Mouse (Mus musculus) lung, postnatal 0 days (tissue): Measurements from ENCODE around the gene Tnfaip1. TPM values are rescaled to one million over a fixed set of nuclear protein-coding genes. Genes with fewer than 3 reads are reported as not detected.

Experiments
- ATAC-seq: fragments of 200-750 bp; cut with Nextera tagmentation; 2 replicates; pipeline ENCODE4 v1.8.0; 2017; ENCODE audit warnings: moderate library complexity
- DNase-seq: peaks from one replicate; pipeline ENCODE4 v3.0.0-alpha.2; 2016; ENCODE audit warnings: low spot score
- H3K27ac ChIP-seq: fragments of 300-500 bp; sonication (generic); 2 replicates; pipeline ENCODE4 v1.5.1; 2014; ENCODE audit warnings: antibody characterized with exemption, mild to moderate bottlenecking, low read length, mixed read lengths
- H3K27me3 ChIP-seq: fragments of 300-500 bp; sonication (generic); replicated peaks from 2 replicates; pipeline ENCODE4 v1.6.1; 2014; ENCODE audit warnings: low read length, mixed read lengths; ENCODE audit not compliant: insufficient read depth
- H3K36me3 ChIP-seq: fragments of 300-500 bp; sonication (generic); 2 replicates; pipeline ENCODE4 v1.6.1; 2014; ENCODE audit warnings: low read length, mixed read lengths; ENCODE audit not compliant: insufficient read depth
- H3K4me1 ChIP-seq: fragments of 300-500 bp; sonication (generic); 2 replicates; pipeline ENCODE4 v1.6.1; 2014; ENCODE audit warnings: antibody characterized with exemption, low read depth, low read length, mixed read lengths; ENCODE audit not compliant: insufficient read depth
- H3K4me2 ChIP-seq: fragments of 300-500 bp; sonication (generic); replicated peaks from 2 replicates; pipeline ENCODE4 v1.6.1; 2014; ENCODE audit warnings: low read depth, mild to moderate bottlenecking, low read length, moderate library complexity, mixed read lengths
- H3K4me3 ChIP-seq: fragments of 300-500 bp; sonication (generic); 2 replicates; pipeline ENCODE4 v1.5.1; 2014; ENCODE audit warnings: low read depth, low read length
- H3K9ac ChIP-seq: fragments of 300-500 bp; sonication (generic); replicated peaks from 2 replicates; pipeline ENCODE4 v1.6.1; 2014; ENCODE audit warnings: low read depth, mild to moderate bottlenecking
- H3K9me3 ChIP-seq: fragments of 300-500 bp; sonication (generic); 2 replicates; pipeline ENCODE4 v1.6.1; 2016; ENCODE audit warnings: low read length, mixed read lengths
- CTCF ChIP-seq: IDR thresholded peaks from 2 replicates; pipeline ENCODE4 v1.5.1; 2016; ENCODE audit warnings: antibody characterized with exemption, mild to moderate bottlenecking
- EP300 ChIP-seq: IDR thresholded peaks from 2 replicates; pipeline ENCODE4 v1.6.1; 2016; ENCODE audit warnings: antibody characterized with exemption, mild to moderate bottlenecking, control low read depth
- WGBS: fragments of 180-500 bp; shearing (Covaris S2); extraction: QIAGEN DNeasy Blood & Tissue Kit; methylation state at CpG from one replicate; pipeline ENCODE4 v1.1.7; 2014; 5-methylcytosine and 5-hydroxymethylcytosine counted together
- polyA plus RNA-seq: library from polyadenylated mRNA; unstranded; fragments of >200 nt; fragmentation: Nextera tagmentation; extraction: Ambion mirVana; gene quantifications from 2 replicates; pipeline ENCODE4 v1.2.1, GENCODE M21; 2015

Gene Tnfaip1
- polyA plus RNA-seq, 1 experiment from 2014 or later = 96.6 TPM

DNA sequence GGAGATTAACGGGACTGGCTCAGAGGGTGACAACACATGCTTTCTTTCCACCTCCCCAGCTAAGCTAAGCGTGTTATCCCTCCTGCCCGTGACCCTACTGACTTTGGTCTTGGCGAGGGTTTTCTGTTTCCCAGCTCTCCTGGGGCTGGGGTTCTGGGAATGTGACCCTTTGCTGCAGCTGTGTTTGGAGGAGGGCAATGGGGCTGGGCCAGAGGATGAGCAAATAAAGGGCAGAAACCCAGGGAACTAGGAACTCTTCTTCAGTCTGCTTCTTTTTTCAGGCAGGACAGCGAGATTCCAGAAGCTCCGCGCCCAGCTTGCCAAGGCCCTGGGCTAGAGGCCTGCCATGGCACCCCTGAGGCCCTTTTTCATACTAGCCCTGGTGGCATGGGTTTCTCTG is 37.1 kb downstream of the Tnfaip1 start, which contains the start of gene Vtn:
Gene Vtn, plus strand, starts transcription at position 88 of the 400 bp plus-strand sequence.
- Histone ChIP-seq H3K4me1 (0 out of 2 replicates have a peak, but pooled peaks cover 5% of the 10 kb centered on the region), H3K4me2 (peak within 1 kb of the TSS; percentile 67), H3K9me3 (no peaks in the 10 kb centered on the region), H3K4me3 (peak within 1 kb of the TSS; percentile 30), H3K27me3 (peaks cover 13% of the 10 kb centered on the region; the same call in 1 of the 2 replicates), H3K27ac (no peak within 1 kb of the TSS), H3K36me3 (no peaks in the 10 kb centered on the region), H3K9ac (no peak within 1 kb of the TSS)
- no peak for DNase-seq
- TF ChIP-seq CTCF (no peak), EP300 (no peak)
- WGBS = 29% methylated on average over 7 of the region's 7 CpGs
- ATAC-seq = no peak

DNA sequence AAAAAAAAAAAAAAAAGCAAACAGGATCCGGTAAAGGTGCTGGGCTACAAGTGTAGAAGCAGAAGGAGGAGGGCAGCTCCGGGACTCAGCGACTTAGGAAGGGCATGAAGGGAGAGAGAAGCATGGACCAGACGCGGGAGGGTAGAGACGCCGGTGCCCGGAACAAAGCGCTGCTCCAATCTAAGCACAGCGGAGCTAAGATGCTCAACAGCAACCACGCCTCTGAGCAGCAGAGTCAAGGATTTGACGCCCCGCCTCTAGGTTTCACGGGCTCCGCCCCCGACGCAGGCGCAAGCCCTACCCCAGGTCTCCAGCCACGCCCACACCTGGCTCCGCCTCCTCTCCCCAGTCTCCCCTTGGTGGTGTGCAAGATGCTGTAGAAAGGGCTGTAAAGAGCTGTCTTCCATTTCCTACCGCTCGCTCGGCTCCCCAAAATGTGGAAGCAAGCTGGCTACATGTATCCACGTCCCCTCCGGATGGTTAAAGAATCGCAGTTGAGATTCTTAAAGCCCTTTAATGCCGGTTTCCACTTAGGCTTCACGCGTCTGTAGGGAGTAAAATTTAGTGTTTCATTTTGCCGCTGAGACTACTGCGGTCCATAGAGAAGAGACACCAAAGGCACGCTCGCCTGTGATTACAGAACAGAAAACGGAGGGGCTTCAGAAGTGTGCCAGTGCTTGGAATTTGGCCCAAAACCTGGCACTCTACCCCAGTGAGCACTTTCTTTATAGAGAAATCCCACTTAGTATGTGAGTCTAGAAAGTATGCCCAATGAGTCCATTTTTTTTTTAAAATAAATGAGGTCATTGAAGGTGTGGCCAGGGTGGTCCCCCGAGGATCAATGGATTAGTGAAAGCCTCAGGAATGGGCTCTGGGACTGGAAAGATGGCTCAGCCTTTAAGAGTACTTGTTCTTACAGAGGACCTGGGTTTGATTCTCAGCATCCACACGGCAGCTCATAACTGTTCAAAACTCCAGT is 38.3 kb downstream of the Tnfaip1 start, which contains the start of gene Sarm1:
Gene Sarm1, minus strand, starts transcription at position 211 of the 979 bp plus-strand sequence.
- H3K4me3 ChIP-seq = peak within 1 kb of the TSS; percentile 30
- peaks cover 13% of the 10 kb centered on the region; the same call in 1 of the 2 replicates for H3K27me3 ChIP-seq
- H3K27ac ChIP-seq = no peak within 1 kb of the TSS
- DNase-seq (peak; percentile 91), ATAC-seq (peak; percentile 98)
- no peak for TF ChIP-seq EP300
- no peak for TF ChIP-seq CTCF
- 4% methylated on average over 31 of the region's 36 CpGs for WGBS
- H3K9me3 ChIP-seq = no peaks in the 10 kb centered on the region
- H3K36me3 ChIP-seq = no peaks in the 10 kb centered on the region
- 0 out of 2 replicates have a peak, but pooled peaks cover 5% of the 10 kb centered on the region for H3K4me1 ChIP-seq
- H3K9ac ChIP-seq = no peak within 1 kb of the TSS
- H3K4me2 ChIP-seq = peak within 1 kb of the TSS; percentile 67

DNA sequence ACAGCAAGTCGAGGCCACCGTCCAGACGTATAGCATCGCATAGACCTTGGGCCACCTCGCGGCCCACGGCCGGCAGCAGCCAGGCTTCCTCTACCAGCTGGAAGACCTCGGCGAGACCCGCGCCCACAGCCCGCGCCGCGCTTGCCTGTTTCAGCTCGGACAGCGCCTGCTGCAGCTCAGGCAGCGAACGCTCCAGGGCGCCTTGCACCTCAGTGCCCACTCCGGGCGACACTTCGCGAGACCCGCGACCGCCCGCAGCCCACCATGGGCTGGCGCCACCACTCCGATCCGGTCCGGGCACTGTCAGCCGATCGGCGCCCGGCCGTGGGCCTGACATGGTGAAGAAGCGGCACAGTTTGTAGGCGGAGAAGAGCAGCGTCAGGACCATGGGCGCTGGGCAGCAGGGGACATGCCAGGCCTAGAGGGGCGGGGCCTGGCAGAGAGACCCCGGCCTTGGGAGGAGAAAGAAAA is 39.0 kb downstream of the Tnfaip1 start:
- H3K4me1 ChIP-seq = 0 out of 2 replicates have a peak, but pooled peaks cover 5% of the 10 kb centered on the region
- H3K9me3 ChIP-seq = no peaks in the 10 kb centered on the region
- H3K9ac ChIP-seq = no peak overlapping the region
- H3K27me3 ChIP-seq = peaks cover 13% of the 10 kb centered on the region; the same call in 1 of the 2 replicates
- TF ChIP-seq EP300 (no peak), CTCF (no peak)
- under 1% methylated on average over 44 of the region's 44 CpGs for WGBS
- peak overlapping the region; percentile 30 for H3K4me3 ChIP-seq
- H3K36me3 ChIP-seq = no peaks in the 10 kb centered on the region
- 0 out of 2 replicates have a peak, but pooled peaks have one; percentile 2 for ATAC-seq
- peak overlapping the region; percentile 67 for H3K4me2 ChIP-seq
- DNase-seq = no peak
- H3K27ac ChIP-seq = no peak overlapping the region

DNA sequence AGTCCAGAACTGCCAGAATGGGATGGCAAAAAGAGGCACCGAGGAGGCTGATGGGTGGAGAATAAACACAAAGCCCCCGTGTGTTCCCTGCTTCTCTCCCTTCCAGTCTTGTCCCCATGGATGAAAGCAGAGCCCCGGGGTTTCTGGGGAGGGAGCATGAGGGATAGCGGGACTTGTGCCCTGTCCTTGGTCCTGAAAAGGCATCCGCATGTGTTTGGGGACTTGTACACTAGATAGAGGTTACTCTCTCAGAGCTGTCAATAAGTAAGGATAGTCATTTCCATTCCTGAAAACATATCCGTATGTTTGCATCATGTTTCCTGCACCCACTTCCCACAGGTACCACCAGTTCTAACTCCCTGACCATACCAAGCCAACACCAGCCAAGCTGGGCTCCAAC is 40.2 kb downstream of the Tnfaip1 start:
- H3K27me3 ChIP-seq = peaks cover 23% of the 10 kb centered on the region
- 0 out of 2 replicates have a peak, but pooled peaks cover 5% of the 10 kb centered on the region for H3K4me1 ChIP-seq
- 4% methylated on average over 6 of the region's 6 CpGs for WGBS
- H3K9ac ChIP-seq = no peak overlapping the region
- H3K4me2 ChIP-seq = no peak overlapping the region
- no peaks in the 10 kb centered on the region for H3K9me3 ChIP-seq
- H3K36me3 ChIP-seq = no peaks in the 10 kb centered on the region
- TF ChIP-seq CTCF = no peak
- no peak for TF ChIP-seq EP300
- DNase-seq (peak; percentile 59), ATAC-seq (no peak)
- H3K27ac ChIP-seq = no peak overlapping the region
- no peak overlapping the region for H3K4me3 ChIP-seq

DNA sequence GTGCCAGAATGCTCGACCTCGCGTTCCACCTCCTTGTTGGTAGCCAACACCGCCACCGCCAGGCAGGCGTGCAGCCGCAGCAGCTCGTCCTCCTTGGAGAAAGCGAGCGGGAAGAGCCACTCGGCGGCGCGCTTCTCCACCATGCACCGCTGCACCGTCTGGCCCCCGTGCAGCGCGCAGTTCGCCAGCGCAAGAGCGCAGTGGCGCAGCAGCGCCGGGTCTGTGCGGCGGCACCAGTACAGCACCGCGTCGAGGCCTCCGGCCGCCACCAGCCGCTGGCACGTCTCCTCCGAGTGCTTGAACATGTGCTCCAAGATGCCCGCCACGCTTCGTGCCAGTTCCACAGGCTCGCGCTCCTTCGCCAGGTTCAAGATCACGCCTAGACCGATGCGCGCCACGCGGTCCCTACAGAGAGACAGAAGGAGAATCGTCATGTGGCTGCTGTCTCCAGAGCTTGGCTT is 45.3 kb downstream of the Tnfaip1 start:
- Histone ChIP-seq H3K4me1 (no peaks in the 10 kb centered on the region), H3K4me3 (no peak overlapping the region), H3K27ac (no peak overlapping the region), H3K4me2 (0 out of 2 replicates have a peak overlapping the region, but pooled peaks have one; percentile 5), H3K9ac (no peak overlapping the region), H3K36me3 (no peaks in the 10 kb centered on the region), H3K27me3 (peaks cover 51% of the 10 kb centered on the region), H3K9me3 (no peaks in the 10 kb centered on the region)
- TF ChIP-seq EP300 (no peak), CTCF (peak; percentile 41)
- DNase-seq (no peak), ATAC-seq (no peak)
- 14% methylated on average over 46 of the region's 48 CpGs for WGBS

DNA sequence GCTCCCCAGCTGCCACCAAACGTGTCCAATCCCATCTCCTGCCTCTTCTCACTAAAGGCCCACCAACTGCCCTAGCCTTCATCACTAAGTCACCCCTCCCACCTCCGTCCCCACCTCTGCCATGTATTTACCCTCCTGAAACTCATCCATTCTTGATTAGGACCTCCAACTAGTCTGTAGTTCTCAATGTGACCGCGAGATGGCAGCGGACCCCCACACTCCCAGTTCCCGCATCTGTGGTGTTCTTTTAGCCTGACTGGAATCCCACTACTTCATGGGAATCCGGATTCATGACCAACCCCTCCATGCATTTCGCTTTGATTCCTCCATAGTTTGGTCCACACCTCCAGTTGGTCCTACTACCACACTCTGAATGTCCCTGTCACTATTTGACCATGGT is 48.0 kb downstream of the Tnfaip1 start:
- ATAC-seq (peak; percentile 40), DNase-seq (peak; percentile 69)
- Histone ChIP-seq H3K4me3 (no peak overlapping the region), H3K4me2 (no peak overlapping the region), H3K36me3 (no peaks in the 10 kb centered on the region), H3K4me1 (no peaks in the 10 kb centered on the region), H3K27ac (no peak overlapping the region), H3K27me3 (peaks cover 45% of the 10 kb centered on the region), H3K9ac (no peak overlapping the region), H3K9me3 (no peaks in the 10 kb centered on the region)
- TF ChIP-seq CTCF (peak; percentile 90), EP300 (no peak)
- WGBS = 2% methylated on average over 8 of the region's 8 CpGs
